Mouse (Mus musculus) ES-Bruce4 (cell line): ENCODE results near the gene Casp6.

ENCODE experiments used
- CTCF ChIP-seq: IDR thresholded peaks from one replicate; pipeline ENCODE4 v1.8.1; 2011; ENCODE audit warnings: low read depth, low read length
- EP300 ChIP-seq: IDR thresholded peaks from 2 replicates; pipeline ENCODE4 v1.6.1; 2011; ENCODE audit warnings: low read depth, low read length; ENCODE audit not compliant: insufficient read depth

GRCm38 (mm10) chr3:129939058-129939457 lies 37.8 kb downstream of the Casp6 start:
- TF ChIP-seq CTCF (no peak), EP300 (no peak)
